Mouse (Mus musculus) heart, embryonic 15.5 days (tissue): ENCODE measurements around the gene Gfod1. TPM values are rescaled to one million over a fixed set of nuclear protein-coding genes. Genes with fewer than 3 reads are reported as not detected.
A peak's percentile ranks its signal among the peaks of the same experiment; 100 is the strongest.

ENCODE experiments used
- ATAC-seq: fragments of 200-750 bp; cut with Nextera tagmentation; replicated peaks from 2 replicates; pipeline ENCODE4 v1.8.0; 2017; ENCODE audit warnings: low read depth, moderate TSS enrichment; ENCODE audit not compliant: insufficient number of reproducible peaks, insufficient read depth, low FRiP score
- H3K27ac ChIP-seq: fragments of 300-500 bp; sonication (generic); 2 replicates; pipeline ENCODE4 v1.5.1; 2015; ENCODE audit warnings: mild to moderate bottlenecking, inconsistent platforms
- H3K27me3 ChIP-seq: fragments of 300-500 bp; sonication (generic); 2 replicates; pipeline ENCODE4 v1.6.1; 2015; ENCODE audit warnings: inconsistent platforms
- H3K36me3 ChIP-seq: fragments of 300-500 bp; sonication (generic); 2 replicates; pipeline ENCODE4 v1.6.1; 2015; ENCODE audit warnings: mild to moderate bottlenecking, inconsistent platforms
- H3K4me1 ChIP-seq: fragments of 300-500 bp; sonication (generic); replicated peaks from 2 replicates; pipeline ENCODE4 v1.6.1; 2015; ENCODE audit warnings: inconsistent platforms
- H3K4me2 ChIP-seq: fragments of 300-500 bp; sonication (generic); 2 replicates; pipeline ENCODE4 v1.6.1; 2015; ENCODE audit warnings: inconsistent platforms, mild to moderate bottlenecking, moderate library complexity
- H3K4me3 ChIP-seq: fragments of 300-500 bp; sonication (generic); 2 replicates; pipeline ENCODE4 v1.5.1; 2015; ENCODE audit warnings: mild to moderate bottlenecking, inconsistent platforms
- H3K9ac ChIP-seq: fragments of 300-500 bp; sonication (generic); 2 replicates; pipeline ENCODE4 v1.6.1; 2015; ENCODE audit warnings: mild to moderate bottlenecking, inconsistent platforms
- H3K9me3 ChIP-seq: fragments of 300-500 bp; sonication (generic); replicated peaks from 2 replicates; pipeline ENCODE4 v1.6.1; 2016; ENCODE audit warnings: inconsistent platforms
- WGBS: fragments of 180-500 bp; shearing (Covaris S2); methylation state at CpG from one replicate; pipeline ENCODE4 v1.1.7; 2015; ENCODE audit warnings: mixed read lengths; 5-methylcytosine and 5-hydroxymethylcytosine counted together
- polyA plus RNA-seq: library from polyadenylated mRNA; unstranded; fragments of >200 nt; fragmentation: Nextera tagmentation; extraction: Ambion mirVana; gene quantifications from 2 replicates; pipeline ENCODE4 v1.2.1, GENCODE M21; 2015

Gfod1 gene
- polyA plus RNA-seq, 1 experiment from 2014 or later = 0.73 TPM

DNA sequence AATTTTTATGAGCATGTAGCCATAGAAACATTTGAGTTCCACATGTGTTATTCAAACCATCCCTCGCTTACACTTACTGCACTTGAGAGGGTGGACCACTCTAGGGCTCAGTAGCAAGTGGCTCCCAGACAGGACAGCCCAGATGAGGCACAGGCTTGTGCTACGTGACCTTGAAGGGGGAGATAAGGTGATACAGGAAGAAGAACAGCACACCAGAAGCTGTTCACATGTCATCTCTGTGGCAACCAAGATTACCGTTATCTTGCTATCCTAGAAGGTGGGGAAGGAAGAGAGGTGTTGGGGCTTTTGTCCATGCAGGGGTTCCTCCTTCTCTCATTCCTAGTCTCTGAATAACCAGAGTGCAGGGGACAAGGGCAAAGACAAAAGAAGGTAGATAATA, 74.2 kb downstream of the Gfod1 start:
- H3K9ac ChIP-seq = no peak overlapping the region
- H3K27ac ChIP-seq = peak overlapping the region; percentile 89
- no peak overlapping the region for H3K4me3 ChIP-seq
- H3K9me3 ChIP-seq = no peaks in the 10 kb centered on the region
- H3K4me1 ChIP-seq = peaks cover 80% of the 10 kb centered on the region
- 40% methylated on average over 3 of the region's 3 CpGs for WGBS
- no peak overlapping the region for H3K4me2 ChIP-seq
- ATAC-seq = 0 out of 2 replicates have a peak, but pooled peaks have one; percentile 29
- no peaks in the 10 kb centered on the region for H3K36me3 ChIP-seq
- no peaks in the 10 kb centered on the region for H3K27me3 ChIP-seq

DNA sequence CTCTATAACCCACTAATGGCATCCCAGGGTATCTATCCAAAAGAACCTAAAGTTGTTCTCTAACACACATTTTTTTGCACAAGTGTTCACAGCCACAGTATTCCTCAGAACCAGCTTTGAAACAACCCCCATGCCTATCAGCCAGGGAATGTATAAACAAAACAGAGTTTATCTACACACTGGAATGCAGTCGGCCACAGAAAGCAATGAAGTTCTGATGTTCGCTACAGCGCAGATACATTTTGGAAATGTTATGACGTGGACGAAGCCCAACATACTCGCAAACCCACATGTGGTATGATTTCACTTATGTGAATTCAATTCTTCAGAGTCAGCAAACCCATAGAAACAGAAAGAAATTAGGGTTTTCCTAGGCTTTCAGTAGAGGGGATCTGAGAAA, 75.8 kb downstream of the Gfod1 start:
- Histone ChIP-seq H3K27ac (no peak overlapping the region), H3K4me1 (peaks cover 69% of the 10 kb centered on the region), H3K9me3 (no peaks in the 10 kb centered on the region), H3K4me3 (no peak overlapping the region), H3K27me3 (no peaks in the 10 kb centered on the region), H3K36me3 (no peaks in the 10 kb centered on the region), H3K9ac (no peak overlapping the region), H3K4me2 (no peak overlapping the region)
- no peak for ATAC-seq
- WGBS = 35% methylated on average over 6 of the region's 6 CpGs

DNA sequence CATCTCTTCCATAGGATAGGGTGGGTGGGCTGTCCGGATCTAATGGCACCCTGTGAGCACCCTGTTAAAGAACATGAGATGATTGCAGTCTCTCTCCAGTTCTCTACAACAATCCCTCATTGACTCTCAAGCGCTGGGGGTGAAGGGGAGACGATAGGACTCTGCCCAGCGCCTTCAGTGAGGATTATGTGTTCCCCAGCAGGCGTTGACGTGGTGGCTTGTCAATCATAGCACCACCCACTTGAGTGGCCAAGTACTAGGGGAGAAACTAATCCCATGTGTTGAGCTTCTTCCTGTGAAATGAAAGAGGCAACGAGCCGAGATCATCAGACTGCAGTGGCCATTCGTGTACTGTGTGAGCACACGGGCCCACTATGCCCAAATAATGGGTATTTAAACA, 77.9 kb downstream of the Gfod1 start:
- Histone ChIP-seq H3K4me1 (peaks cover 48% of the 10 kb centered on the region), H3K36me3 (no peaks in the 10 kb centered on the region), H3K27ac (peak overlapping the region; percentile 45; the same call in 1 of the 2 replicates), H3K4me3 (no peak overlapping the region), H3K9me3 (no peaks in the 10 kb centered on the region), H3K27me3 (no peaks in the 10 kb centered on the region), H3K4me2 (peak overlapping the region; percentile 29; the same call in 1 of the 2 replicates), H3K9ac (no peak overlapping the region)
- 34% methylated on average over 10 of the region's 10 CpGs for WGBS
- peak; percentile 46; the same call in 1 of the 2 replicates for ATAC-seq

DNA sequence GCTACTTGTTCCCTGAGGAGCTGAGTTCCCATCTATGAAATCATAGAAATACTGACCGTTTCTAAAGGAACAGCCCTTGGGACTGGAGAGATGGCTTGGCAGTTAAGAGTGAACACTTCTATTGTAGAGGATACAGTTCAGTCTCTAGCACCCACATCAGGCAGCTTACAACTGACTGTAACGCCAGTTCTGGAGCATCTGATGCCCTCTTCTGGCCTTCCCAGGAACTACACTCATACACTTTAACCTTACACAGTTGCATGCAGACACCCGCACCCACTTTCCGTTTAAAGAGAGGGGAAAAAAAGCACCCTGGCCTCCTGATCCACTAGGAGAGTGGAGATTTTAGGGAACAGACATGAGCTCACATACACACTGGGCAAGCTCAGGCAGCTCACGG, 78.8 kb downstream of the Gfod1 start:
- Histone ChIP-seq H3K4me3 (no peak overlapping the region), H3K9ac (no peak overlapping the region), H3K36me3 (no peaks in the 10 kb centered on the region), H3K27me3 (no peaks in the 10 kb centered on the region), H3K9me3 (no peaks in the 10 kb centered on the region), H3K4me2 (no peak overlapping the region), H3K4me1 (peaks cover 40% of the 10 kb centered on the region), H3K27ac (no peak overlapping the region)
- 88% methylated on average over 5 of the region's 5 CpGs for WGBS
- no peak for ATAC-seq

DNA sequence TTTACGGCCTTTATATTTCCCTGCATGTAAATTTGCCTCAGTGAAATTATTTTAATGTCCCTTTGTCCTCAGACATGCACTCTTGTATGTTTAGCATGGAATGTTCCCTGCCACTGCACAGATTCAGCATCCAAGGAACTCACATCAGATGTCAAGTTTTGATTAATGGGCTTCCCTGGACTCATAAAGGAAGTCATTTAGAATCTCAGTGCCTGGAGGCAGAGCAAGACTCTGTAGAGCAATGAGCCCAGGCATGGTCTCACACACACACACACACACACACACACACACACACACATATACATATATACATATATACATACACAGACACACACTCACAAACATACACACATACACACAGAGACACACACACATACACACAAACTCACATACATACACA, 81.9 kb downstream of the Gfod1 start:
- peaks cover 27% of the 10 kb centered on the region for H3K4me1 ChIP-seq
- no peak overlapping the region for H3K4me2 ChIP-seq
- H3K27me3 ChIP-seq = no peaks in the 10 kb centered on the region
- no peaks in the 10 kb centered on the region for H3K9me3 ChIP-seq
- WGBS = 90% methylated on average over 1 of the region's 1 CpGs
- no peak overlapping the region for H3K9ac ChIP-seq
- no peak overlapping the region for H3K4me3 ChIP-seq
- no peaks in the 10 kb centered on the region for H3K36me3 ChIP-seq
- no peak overlapping the region for H3K27ac ChIP-seq
- ATAC-seq = no peak

DNA sequence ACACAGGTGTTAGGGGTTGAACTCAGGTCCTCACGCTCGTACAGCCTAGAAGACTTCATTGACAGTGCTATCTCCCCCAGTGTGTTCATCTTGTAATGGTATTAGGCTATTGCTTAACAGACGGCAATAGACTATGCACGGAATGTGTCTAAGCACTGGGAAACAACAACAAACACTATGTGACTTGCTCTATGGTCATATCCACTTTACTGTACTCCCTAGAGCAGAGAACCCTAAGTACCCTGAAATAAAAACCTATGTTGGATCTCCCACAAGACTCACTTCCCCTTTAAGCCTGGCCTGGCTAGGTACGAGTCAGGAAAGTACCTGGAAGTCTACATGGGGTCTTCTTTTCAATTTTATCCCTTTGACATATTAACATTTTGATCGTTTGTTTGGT, 82.7 kb downstream of the Gfod1 start:
- ATAC-seq = no peak
- Histone ChIP-seq H3K27ac (no peak overlapping the region; the same call in 1 of the 2 replicates), H3K4me2 (no peak overlapping the region), H3K9ac (no peak overlapping the region), H3K4me3 (no peak overlapping the region), H3K27me3 (no peaks in the 10 kb centered on the region), H3K9me3 (no peaks in the 10 kb centered on the region), H3K36me3 (no peaks in the 10 kb centered on the region), H3K4me1 (peaks cover 24% of the 10 kb centered on the region)
- 85% methylated on average over 6 of the region's 6 CpGs for WGBS

DNA sequence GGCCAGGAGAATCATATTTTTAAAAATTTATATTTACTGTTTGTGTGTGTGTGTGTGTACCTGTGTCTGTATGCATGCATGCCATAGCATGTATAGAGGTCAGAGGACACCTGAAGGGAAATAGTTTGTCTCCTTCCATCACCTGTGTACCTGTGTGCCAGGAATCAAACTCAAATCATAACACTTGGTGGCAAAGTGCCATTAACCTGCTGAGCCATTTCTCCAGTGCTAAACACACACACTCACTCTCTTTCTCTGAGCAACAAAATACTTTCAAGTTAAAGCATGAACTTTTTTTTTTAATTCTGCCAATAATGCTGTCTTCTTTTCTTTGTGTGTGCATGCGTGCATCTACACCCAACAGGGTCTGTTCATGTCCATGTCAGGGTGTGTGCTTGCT, 83.3 kb downstream of the Gfod1 start:
- no peak overlapping the region for H3K9ac ChIP-seq
- H3K27ac ChIP-seq = no peak overlapping the region
- no peak overlapping the region for H3K4me3 ChIP-seq
- 92% methylated on average over 1 of the region's 1 CpGs for WGBS
- no peaks in the 10 kb centered on the region for H3K9me3 ChIP-seq
- H3K36me3 ChIP-seq = no peaks in the 10 kb centered on the region
- H3K4me1 ChIP-seq = peaks cover 17% of the 10 kb centered on the region
- ATAC-seq = no peak
- no peaks in the 10 kb centered on the region for H3K27me3 ChIP-seq
- H3K4me2 ChIP-seq = no peak overlapping the region

DNA sequence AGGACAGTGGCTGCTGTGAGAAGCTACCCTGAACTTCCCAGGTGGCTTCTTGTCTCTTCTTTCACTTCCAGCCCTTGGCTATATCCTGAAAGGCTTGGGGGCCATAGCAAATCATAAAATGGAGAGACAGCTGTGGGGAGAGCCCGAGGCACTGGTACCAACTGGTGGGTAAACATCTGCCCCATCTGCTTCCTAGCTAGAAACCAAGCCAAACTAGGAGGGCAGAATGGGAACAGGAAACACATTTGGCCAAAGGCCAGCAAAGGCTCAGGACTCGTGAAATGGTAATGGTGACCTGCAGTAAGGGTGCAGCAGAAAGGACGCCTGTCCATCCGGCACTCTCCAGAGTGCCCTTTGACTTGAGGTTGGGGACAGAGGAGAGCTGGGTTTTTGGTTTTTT, 85.2 kb downstream of the Gfod1 start:
- no peak for ATAC-seq
- no peaks in the 10 kb centered on the region for H3K9me3 ChIP-seq
- WGBS = 46% methylated on average over 4 of the region's 4 CpGs
- peak overlapping the region; percentile 19 for H3K27ac ChIP-seq
- H3K27me3 ChIP-seq = no peaks in the 10 kb centered on the region
- H3K9ac ChIP-seq = no peak overlapping the region
- no peaks in the 10 kb centered on the region for H3K36me3 ChIP-seq
- H3K4me2 ChIP-seq = no peak overlapping the region
- no peak overlapping the region for H3K4me3 ChIP-seq
- peaks cover 21% of the 10 kb centered on the region for H3K4me1 ChIP-seq

DNA sequence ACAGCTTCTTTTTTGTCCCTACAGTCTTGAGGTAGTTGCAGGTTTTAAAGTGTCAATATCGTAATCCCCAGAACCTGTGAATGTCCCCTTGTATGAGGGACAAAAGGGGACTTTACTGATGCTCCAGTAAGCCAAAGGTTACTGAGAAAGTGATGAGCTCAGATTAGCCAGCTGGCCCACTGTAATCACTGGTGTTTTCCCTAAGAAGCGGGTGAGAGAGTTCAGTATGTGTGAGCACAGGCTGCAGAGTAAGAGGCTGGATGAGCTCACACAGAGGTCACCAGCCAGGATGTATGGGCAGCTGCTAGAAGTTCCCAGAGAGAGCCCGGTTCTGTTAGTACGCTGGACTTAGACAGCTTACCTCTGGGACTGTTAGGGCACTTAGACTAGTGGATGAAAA, 85.7 kb downstream of the Gfod1 start:
- Histone ChIP-seq H3K4me3 (no peak overlapping the region), H3K9ac (no peak overlapping the region), H3K36me3 (no peaks in the 10 kb centered on the region), H3K27me3 (no peaks in the 10 kb centered on the region), H3K4me2 (no peak overlapping the region), H3K4me1 (peaks cover 18% of the 10 kb centered on the region), H3K27ac (peak overlapping the region; percentile 19), H3K9me3 (no peaks in the 10 kb centered on the region)
- no peak for ATAC-seq
- 54% methylated on average over 4 of the region's 4 CpGs for WGBS

DNA sequence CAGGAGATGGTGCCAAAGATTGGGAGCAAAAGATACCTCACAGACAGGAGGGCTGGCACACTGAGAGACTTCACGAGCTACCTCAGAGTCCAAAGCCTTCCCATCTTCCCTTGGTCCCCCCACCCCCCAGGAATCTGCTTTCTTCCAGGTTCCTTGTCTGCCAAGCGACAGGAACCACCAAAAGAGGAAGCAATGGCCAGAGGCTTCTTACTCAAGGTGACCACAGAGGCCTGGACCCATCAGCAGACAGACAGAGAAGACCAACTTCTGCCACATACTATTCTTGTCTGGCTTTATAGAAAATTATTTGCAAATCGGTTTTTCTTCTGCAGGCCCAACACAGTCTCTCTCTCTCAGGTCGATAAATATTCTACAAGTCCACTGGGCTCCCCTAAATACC, 86.3 kb downstream of the Gfod1 start:
- no peak for ATAC-seq
- H3K4me2 ChIP-seq = no peak overlapping the region
- H3K9me3 ChIP-seq = no peaks in the 10 kb centered on the region
- H3K4me3 ChIP-seq = no peak overlapping the region
- H3K27me3 ChIP-seq = no peaks in the 10 kb centered on the region
- H3K36me3 ChIP-seq = no peaks in the 10 kb centered on the region
- H3K9ac ChIP-seq = no peak overlapping the region
- peaks cover 23% of the 10 kb centered on the region for H3K4me1 ChIP-seq
- no peak overlapping the region for H3K27ac ChIP-seq
- 68% methylated on average over 4 of the region's 4 CpGs for WGBS

DNA sequence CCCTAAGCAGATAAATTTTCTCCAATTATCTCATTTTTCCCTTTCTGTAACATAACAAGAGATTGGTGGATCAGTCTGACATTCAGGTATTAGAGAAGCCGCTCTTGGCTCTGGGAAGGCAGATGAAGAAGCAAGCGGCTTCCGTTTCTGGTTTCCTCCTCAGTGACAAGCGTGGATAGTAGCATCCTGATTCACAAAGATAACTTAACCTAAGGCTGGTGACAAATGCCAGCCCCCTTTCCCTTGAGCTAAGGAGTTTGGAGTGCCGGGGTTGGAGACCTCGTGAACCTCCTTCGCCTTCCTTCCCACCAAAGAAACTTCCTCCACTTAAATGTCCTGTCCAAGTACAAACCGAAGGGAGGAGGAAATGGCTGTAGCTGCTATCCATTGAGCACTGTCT, 86.9 kb downstream of the Gfod1 start:
- H3K27me3 ChIP-seq = no peaks in the 10 kb centered on the region
- no peak overlapping the region for H3K9ac ChIP-seq
- ATAC-seq = no peak
- no peaks in the 10 kb centered on the region for H3K36me3 ChIP-seq
- H3K9me3 ChIP-seq = no peaks in the 10 kb centered on the region
- H3K4me1 ChIP-seq = peaks cover 30% of the 10 kb centered on the region
- H3K4me2 ChIP-seq = no peak overlapping the region
- H3K4me3 ChIP-seq = no peak overlapping the region
- 65% methylated on average over 8 of the region's 8 CpGs for WGBS
- no peak overlapping the region for H3K27ac ChIP-seq

DNA sequence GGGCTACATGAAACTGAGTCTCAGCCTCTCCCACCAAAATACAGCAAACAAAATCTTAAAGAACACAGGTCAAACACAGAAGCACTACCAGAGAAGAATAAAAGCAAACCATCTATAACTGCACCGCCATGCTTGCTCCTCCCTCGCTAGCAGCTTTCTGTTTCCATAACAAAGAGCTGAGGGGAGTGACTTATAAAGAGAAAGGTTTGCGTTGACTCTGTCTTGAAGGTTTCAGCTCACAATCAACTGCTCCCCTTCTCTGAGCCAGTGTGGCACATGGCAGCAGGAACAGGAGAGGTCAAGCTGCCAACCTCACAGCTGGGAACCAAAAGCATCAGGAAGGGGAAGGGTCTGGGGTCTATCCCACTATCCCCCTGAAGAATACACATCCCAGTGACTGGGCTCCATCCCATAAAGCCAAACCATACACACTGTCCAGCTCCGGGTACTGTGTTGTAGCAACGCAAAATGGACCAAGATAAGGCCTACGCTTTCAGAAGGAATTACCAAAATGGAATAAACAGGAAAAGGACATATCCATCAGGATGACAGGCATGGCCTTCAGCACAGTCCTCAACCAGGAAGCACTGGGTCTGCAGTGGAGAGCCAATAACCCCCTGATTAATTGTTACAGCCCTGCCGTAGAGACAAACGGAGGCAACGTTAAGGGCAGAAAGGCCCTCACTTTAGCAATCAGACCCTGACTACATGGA, 87.8 kb downstream of the Gfod1 start:
- Histone ChIP-seq H3K27me3 (no peaks in the 10 kb centered on the region), H3K36me3 (no peaks in the 10 kb centered on the region), H3K27ac (no peak overlapping the region; the same call in 1 of the 2 replicates), H3K4me3 (no peak overlapping the region), H3K9ac (no peak overlapping the region), H3K4me1 (peaks cover 34% of the 10 kb centered on the region), H3K9me3 (no peaks in the 10 kb centered on the region), H3K4me2 (no peak overlapping the region)
- no peak for ATAC-seq
- WGBS = 73% methylated on average over 9 of the region's 9 CpGs
